Mouse (Mus musculus): ENCODE results near the gene Cbx7.
"Not testable (repeated sequence)": the region's sequence is repeated elsewhere in the genome, so short reads cannot be mapped to it uniquely, and the experiment has no call there.

GRCm38 (mm10) chr15:79939501-79939900 is 31.4 kb downstream of the Cbx7 start:
- TF ChIP-seq CHD2 (IDR thresholded peaks at IDR 0.05; ENCODE audit: low read depth, low read length); HCFC1 (IDR thresholded peaks at IDR 0.05; ENCODE audit: borderline replicate concordance, insufficient read depth, low read length); ZNF384 (IDR thresholded peaks at IDR 0.05; ENCODE audit: low read depth, low read length); ZC3H11A (IDR thresholded peaks at IDR 0.05; ENCODE audit: borderline replicate concordance, low read depth, low read length): not testable (repeated sequence)
